Mouse (Mus musculus) G1E-ER4 (cell line): ENCODE measurements around the gene Vamp2. TPM values are rescaled to one million over a fixed set of nuclear protein-coding genes. Genes with fewer than 3 reads are reported as not detected.

Experiments used
- GATA1 ChIP-seq: IDR thresholded peaks from one replicate; pipeline ENCODE4 v1.8.0; 2012; ENCODE audit warnings: low read length, inconsistent platforms
- polyA plus RNA-seq: library from polyadenylated mRNA; stranded (reverse); fragments of >175 nt; gene quantifications from 2 replicates; pipeline ENCODE4 v1.2.3, GENCODE M21; 2012

Vamp2 gene
- polyA plus RNA-seq, 1 experiment = 39.6 TPM

DNA sequence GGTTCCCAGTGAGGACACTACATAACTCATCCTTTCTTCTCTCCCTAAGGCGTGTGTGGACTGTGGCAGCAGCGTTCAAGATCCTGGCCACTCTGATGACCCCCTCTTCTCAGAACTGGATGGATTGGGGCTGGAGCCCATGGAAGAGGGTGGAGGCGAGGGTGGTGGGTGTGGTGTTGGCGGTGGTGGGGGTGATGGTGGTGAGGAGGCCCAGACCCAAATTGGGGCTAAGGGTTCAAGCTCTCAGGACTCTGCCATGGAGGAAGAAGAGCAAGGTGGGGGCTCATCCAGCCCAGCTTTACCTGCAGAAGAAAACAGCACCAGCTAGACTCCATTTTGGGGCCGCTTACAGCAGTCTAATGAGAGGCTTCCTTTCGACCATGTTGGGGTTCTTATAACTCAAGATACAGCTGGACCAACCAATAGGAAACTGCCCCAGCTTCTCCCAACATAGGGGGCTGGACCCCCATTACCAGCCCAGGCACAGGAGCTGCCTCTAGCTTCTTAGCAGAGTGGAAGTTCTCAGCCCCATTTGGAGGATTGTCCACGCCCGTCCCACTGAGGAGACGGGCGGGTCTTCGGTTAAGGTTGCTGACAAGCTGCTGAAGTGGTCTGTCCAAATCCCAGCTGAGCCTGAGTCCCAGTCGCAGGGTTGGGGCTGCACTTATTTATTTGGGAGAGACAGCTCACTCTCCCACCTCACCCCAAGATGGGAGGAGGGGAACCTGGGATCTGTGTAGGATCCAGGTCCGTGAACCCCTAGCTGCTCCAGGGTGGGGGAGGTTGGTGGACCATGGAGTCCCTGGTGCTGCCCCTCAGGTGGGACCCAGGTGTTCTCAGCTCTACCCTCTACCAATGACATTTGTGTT, 21.0 kb downstream of the Vamp2 start:
- TF ChIP-seq GATA1 = no peak

DNA sequence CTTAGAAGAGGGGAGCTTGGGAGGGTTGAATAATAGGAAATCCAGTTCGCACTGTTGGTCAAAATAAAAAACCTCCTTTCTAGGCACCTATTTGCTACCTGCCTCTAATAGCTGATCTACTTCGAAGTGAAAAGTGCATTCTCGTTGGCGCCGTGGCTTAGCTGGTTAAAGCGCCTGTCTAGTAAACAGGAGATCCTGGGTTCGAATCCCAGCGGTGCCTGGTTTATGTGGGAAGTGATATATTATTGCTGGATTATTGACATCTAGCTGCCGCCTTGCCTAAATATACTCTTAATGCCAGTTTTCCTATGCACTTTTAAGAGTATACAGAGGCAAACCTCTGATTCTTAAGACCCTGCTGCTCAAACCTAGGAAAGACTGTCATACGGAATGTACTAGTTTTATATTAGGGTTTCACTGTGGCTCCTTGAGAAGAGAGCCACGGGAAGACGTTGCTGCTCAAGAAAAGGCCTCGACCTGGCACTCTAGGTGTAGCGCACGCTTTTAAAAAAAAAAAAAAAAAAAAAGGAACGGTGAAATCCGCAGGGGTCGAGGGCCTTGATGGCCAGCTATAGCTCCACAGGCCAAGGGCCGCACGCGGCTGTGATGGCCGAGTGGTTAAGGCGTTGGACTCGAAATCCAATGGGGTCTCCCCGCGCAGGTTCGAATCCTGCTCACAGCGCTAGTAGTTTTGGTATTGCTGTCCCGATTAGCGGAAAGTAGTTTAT, 22.2 kb downstream of the Vamp2 start:
- no peak for TF ChIP-seq GATA1

DNA sequence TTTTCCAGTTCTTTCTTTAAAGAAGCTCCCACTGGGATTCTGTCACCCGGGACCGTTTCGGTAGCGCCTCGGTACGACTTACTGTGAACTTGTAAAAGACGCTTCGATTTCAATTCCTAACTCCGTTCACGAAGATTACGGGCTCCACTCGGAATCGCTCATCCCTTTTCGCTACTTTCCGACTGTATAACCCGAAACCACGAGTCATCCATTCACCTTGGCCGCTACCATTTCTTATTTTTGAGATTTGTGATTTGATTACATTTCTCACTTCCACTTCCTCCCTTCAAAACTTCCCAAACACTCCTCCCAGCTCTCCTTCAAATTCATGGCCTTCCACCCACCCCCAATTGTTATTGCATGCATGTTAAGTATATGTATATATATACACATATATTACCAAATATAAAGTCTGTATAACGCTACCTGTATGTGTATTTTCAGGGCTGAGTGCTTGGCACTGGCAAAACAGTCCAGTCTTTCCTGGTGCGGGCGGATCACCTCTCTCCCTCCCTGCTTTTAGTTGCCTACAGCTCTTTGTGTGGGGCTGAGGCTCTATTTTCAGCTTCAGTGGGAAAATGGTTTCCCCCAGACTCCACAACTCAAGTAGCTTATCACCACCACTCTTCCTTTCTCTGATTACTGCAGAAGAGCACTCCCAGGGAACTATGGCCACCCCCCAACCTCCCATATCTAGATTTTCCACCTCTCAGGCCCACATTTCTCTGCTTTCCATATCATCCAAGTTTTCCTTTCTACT, 22.9 kb downstream of the Vamp2 start:
- no peak for TF ChIP-seq GATA1

DNA sequence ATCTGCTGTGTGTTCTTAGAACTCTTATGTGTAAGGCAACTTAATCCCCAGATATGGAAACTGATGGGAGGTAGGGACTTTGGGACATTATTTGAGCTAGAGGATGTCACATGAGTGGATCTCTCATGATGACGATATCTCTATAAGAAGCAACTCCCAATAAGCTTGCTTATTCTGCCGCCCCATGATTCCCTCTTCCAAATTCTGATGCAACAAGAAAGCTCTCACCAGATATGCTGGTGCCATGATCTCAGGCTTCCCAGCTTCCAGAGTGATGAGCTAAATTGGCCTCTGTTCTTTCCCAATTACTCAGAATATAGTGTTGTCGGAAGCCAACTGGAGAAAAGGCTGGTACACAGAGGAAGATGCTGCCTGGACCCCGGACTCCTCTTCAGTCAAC, 23.6 kb downstream of the Vamp2 start:
- no peak for TF ChIP-seq GATA1

DNA sequence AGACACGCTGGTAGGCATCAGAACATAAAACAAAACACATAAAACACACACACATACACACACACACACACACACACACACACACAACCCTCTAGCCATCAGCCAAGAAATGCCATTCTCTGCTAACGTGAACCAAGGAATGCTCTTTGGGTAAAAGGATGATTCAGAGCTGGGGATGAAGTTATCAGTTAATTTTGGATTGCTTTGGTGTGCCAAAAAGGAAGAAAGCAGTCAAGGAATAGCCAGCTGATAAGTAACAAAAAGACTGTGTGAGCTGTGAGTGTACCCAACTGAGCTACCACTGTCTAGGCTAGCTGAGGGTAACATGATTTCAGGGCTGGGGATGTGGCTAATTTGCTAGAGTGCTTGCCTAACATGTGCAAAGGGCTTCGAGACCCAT, 25.7 kb downstream of the Vamp2 start:
- no peak for TF ChIP-seq GATA1

DNA sequence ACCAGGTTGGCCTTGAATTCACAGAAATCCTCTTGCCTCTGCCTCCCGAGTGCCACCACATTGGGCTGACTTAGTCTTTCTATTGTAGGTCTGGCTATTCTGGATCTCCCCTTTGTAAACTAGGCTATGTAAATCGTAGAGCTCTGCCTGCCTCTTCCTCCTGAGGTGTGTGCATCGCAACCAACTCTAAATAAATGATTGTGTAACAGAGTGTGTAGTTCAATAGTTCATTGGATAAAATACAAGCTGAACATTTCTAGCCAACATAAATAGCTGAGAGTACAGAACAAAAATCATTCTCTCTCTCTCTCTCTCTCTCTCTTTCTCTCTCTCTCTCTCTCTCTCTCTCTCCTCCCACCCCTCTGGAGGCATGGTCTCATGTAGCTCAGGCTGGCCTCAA, 26.3 kb downstream of the Vamp2 start:
- no peak for TF ChIP-seq GATA1

DNA sequence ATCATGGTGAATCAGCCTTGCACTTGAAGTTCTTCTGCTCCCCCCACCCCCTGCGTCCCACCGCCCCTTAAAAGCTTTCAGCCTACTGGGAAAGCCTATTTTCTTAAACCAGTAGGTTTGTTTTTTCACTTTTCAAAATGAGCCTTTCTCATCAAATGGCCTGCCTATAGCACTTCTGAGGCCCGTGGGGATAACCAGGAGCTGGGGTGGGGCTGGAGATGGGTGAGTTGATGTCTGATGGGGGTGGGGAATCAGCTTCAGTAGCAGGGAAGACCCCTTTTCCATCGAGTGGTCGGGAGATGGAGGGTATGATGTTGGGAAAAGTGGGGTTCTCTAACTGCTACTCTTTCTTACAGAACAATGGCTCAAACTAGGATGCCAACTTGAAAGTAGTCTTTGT, 28.6 kb downstream of the Vamp2 start:
- TF ChIP-seq GATA1 = no peak

DNA sequence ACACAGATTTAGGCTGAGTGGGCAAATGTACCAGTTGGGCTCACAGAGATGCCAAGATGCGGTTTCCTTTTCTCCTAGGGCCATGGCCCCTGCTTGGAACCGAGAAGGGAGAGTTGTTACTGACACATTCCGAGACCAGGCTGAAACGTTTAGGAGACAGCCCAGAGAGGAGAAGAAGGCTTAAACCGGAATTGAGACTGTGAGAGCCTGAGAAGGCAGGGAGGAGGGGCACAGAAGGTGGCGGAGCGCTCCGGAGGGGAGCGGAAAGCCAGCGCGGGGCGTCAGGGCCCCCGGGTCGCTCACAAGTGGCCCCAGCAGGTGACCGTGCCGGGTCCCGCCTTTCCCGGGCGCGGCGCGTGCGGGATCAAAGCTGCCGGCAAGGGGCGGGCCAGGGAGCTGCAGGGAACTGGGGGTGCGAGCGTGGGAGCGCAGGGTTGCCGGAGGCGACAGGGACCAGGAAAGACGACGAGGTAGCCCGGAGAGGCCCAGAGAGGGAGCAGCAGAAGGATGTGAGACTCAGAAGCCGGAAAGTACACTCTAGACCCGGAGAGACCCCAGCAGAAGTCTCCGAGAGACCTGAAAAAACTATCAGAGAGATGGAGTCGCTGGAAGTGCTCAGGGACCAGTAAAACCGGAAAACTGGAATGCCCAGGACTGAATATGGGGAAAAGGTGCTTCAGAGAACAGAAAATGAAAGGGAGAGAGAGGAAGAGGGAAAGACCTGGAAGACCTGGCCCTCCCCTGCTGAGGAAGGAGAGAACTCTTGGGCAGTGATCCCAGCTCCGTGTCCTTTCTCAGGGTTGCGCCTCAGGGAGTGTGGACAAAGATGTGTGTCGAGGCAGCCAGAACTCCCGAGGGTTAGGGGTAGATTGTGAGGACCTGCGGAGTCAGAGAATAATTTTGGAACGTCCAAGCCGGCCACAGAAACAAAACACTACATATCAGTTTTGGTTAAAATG, 29.7 kb downstream of the Vamp2 start:
- no peak for TF ChIP-seq GATA1

DNA sequence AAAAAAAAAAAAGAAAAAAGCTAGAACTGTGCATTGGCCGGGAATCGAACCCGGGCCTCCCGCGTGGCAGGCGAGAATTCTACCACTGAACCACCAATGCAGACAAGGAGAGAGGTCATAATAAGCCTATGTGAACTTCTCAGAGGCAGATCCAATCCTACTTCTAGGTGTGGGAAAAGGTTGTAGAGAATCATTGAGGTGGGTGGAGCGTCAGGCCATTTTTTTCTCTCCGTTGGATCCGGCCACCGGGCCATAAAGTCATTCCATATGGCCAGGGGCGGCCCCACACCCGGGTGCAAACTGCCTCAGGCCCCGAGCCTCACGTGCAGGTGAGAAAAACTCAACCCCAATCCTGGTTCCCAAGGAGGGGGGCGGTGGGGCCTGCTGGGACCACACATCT, 30.5 kb downstream of the Vamp2 start:
- no peak for TF ChIP-seq GATA1

DNA sequence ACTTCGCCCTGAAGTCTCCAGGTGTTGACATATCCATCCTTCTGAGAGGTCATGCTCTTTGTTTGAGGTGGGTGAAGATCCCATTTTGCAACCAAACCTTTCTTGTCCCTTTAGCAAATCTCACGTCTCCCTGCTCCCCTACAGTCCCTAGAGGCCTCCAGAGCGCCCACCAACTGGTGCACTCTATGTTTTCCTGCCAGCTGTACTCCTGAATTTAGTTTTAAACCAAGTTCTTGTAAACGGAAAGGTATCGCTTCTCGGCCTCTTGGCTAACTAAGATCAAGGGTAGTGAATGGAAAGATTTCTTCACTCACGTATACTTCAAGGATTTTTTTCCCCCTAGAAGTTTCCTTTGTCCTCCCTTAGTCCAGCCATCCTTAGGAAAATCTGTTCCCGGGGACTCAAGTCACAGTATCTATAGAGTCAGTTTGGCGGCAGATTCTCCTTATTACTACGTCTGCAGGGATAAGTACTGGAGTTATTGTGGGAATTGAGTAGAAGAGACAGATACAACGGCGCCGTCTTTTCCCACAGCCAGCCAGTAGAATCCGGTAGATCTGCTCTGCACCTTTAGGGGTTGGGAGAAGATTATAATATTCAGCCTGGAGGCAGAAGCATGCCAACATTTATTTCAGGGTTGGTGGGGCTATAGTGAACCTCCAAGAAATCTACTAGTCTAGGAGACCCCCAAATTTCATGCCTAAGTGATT, 31.3 kb downstream of the Vamp2 start:
- TF ChIP-seq GATA1 = no peak

DNA sequence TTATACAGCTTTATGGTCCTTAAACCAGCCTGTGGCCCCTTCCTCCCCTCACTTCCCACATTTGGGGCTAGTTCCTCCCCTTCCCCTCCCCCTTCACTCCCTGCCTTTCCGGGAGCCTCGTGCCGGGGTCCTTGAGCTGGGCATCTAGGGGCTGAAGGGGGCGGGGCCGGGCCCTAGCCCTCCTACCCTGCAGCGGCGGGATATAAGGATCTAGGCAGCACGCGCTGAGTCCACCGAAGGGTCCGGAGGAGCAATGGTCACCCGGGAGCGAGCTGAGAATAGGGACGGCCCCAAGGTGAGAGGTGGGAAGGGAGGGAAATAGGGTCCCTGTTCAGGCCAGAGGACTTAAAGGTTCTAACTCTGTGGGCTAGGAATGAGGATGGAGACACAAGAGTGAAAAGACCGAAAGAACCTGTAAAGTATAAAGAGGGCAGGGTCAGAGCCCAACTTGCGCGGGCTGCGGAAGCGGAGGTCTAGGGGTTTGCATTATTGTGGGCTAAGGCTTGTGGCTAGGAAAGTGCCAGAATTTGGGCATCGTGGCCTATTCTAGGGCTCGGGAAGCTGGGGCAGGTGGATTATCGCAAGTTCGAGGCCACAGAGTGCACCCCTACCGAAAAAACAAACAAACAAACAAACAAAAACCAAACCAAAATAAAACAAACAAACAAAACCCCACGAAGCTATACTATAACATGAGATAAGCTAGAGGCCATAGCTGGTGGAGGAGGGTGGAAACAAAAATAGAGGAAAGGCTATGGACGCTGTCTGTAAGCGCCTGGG, 32.1 kb downstream of the Vamp2 start, which contains the start of gene Hes7:
Gene Hes7, plus strand, starts transcription at position 184 of the 780 bp plus-strand sequence.
- TF ChIP-seq GATA1 = no peak

DNA sequence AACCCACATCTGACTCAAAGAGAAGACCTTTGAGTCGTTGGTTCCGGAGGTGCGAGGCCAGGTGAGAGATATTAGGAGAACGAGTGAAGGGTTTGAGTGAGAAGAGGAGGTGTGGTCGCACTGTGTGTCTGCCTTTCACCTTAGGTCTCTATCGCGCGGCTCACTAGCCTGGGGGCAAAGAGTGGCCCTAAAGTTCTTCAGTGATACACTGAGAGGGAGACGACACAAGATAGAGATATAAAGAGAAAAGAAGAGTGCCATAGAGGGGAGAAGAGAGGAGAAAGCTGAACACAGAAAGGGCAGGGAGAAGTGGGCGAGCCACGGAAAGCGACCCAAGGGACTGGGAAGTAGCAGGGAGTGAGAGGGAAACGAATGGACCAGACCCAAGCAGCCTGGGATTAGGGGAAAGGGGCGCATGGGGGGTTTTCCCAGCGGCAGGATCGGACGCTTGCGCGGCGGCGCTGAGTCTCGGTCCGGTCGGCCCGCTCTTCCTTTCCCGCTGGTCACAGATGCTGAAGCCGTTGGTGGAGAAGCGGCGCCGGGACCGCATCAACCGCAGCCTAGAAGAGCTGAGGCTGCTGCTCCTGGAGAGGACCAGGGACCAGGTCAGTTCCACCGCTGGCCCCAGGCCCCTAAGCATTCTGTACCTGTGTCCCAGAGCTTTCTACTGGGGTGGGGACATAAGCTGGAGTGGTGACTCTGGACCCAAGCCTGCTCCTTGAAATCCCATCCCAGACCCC, 32.9 kb downstream of the Vamp2 start:
- TF ChIP-seq GATA1 = no peak

DNA sequence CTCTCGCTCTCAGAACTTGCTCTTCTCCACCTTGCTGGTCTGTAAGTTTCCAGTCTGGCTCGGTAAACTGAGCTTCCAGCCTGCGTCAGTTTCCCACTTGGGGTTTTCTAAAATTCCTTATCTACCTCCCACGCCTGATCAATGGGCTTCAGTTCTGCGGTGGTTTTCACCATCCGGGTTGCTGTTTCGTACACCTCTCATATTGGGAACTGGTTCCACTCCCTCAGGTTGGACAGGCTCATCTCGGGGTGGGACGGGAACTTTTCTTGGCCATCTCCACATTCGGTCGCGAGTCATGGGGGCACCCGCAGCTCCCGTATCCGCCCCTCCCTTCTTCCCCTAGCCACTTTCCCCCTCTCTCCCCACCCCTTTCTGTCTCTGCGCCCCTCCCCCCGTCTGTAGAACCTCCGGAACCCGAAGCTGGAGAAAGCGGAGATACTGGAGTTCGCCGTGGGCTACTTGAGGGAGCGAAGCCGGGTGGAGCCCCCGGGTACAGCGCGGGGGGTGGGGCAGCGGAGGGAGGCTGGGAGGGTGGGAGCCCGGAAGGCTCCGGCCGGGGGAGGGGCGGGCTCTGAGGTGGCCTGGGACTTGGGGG, 33.5 kb downstream of the Vamp2 start:
- TF ChIP-seq GATA1 = no peak
